Comparison of ENCODE assay signal across 7 mouse cellular contexts in the genomic region with DNA sequence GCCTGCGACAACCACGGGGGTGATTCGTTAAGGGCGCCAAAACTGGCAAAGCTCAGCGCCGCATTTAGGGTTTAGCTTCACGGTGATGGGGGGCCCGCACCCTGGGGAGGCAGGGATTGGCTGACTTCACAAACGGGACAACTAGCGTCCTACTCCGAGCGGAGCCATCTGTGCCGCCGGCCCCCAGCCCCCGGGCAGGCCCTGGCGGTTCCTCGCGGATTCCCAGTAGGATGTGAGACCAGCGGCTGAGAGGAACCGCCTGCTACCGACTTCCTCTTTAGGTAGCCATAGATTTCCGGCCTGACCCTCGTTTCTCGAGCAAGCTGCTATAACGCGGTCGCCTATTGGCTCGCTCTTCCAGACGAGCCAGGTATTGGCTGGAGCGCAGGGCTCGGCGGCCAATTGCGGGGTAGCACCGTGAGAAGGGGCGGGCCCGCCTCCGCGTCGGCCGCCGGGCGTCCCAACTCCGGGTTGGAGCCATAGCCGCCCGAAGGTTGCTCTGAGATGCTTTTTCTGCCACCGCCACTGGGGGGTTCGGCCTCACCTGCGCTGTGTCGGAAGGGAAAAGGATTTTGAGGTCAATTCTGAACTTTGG. TPM values are rescaled to one million over a fixed set of nuclear protein-coding genes. Genes with fewer than 3 reads are reported as not detected.
A peak's percentile ranks its signal among the peaks of the same experiment; 100 is the strongest.
DNase-seq lines count a peak whose midpoint lies in the region; ATAC-seq lines count a peak whose summit lies in the region.

Gsto2 (plus strand) TSS at position 182 of the 595 bp plus-strand sequence.

- DNase-seq in adrenal gland, adult 8-10 months, result peak; percentile 91
- peak; percentile 91 for DNase-seq in embryo, embryonic 9.5 days (ENCODE audit: extremely low spot score)
- peak; percentile 89 to 93 for DNase-seq in gastrocnemius, postnatal 4 days (ENCODE audit: low spot score in 2 of 2)
- DNase-seq in left cerebral cortex, postnatal 36 days (ENCODE audit: low spot score in 2 of 2), result peak; percentile 93 to 96
- peak; percentile 97 for DNase-seq in midbrain, embryonic 11.5 days (ENCODE audit: low spot score, missing footprints)
- DNase-seq in skeletal muscle tissue, adult 2 months (ENCODE audit: low read depth, low spot score), result peak; percentile 93

- peak; percentile 100 for ATAC-seq in intestine, embryonic 16.5 days
- ATAC-seq in midbrain, embryonic 11.5 days (ENCODE audit: low FRiP score), result peak; percentile 100

- H3K4me3 ChIP-seq in intestine, embryonic 16.5 days (ENCODE audit: low read length), result peak within 1 kb of the TSS; percentile 67
- H3K4me3 ChIP-seq in midbrain, embryonic 11.5 days (ENCODE audit: low read depth, low read length), result peak within 1 kb of the TSS; percentile 69

- H3K27me3 ChIP-seq in intestine, embryonic 16.5 days (replicated peaks; ENCODE audit: control insufficient read depth, insufficient read depth, low read length), result no peaks in the 10 kb centered on the region
- H3K27me3 ChIP-seq in midbrain, embryonic 11.5 days (ENCODE audit: control insufficient read depth, insufficient read depth, low read length), result no peaks in the 10 kb centered on the region

- peak within 1 kb of the TSS; percentile 92 for H3K9ac ChIP-seq in intestine, embryonic 16.5 days (ENCODE audit: low read depth, low read length)
- H3K9ac ChIP-seq in midbrain, embryonic 11.5 days (ENCODE audit: low read length), result peak within 1 kb of the TSS; percentile 94

- intact Hi-C loops in left cerebral cortex, postnatal 36 days (cut with DNase I), result no loop called here

- H3K4me1 ChIP-seq in intestine, embryonic 16.5 days (ENCODE audit: control insufficient read depth, insufficient read depth, low read length), result no peaks in the 10 kb centered on the region
- H3K4me1 ChIP-seq in midbrain, embryonic 11.5 days (ENCODE audit: control insufficient read depth, insufficient read depth, low read length), result peaks cover 3% of the 10 kb centered on the region

- H3K4me2 ChIP-seq in intestine, embryonic 16.5 days (ENCODE audit: low read depth, low read length), result peak within 1 kb of the TSS; percentile 92
- H3K4me2 ChIP-seq in midbrain, embryonic 11.5 days, result peak within 1 kb of the TSS; percentile 84

- H3K9me3 ChIP-seq in intestine, embryonic 16.5 days (ENCODE audit: control insufficient read depth, low read length), result no peaks in the 10 kb centered on the region
- H3K9me3 ChIP-seq in midbrain, embryonic 11.5 days (ENCODE audit: control insufficient read depth, low read length), result no peaks in the 10 kb centered on the region

- whole genome bisulfite sequencing in intestine, embryonic 16.5 days, result under 1% methylated on average over 49 of the region's 49 CpGs
- under 1% methylated on average over 49 of the region's 49 CpGs for WGBS in midbrain, embryonic 11.5 days

- H3K27ac ChIP-seq in intestine, embryonic 16.5 days (ENCODE audit: low read length), result peak within 1 kb of the TSS; percentile 89
- H3K27ac ChIP-seq in midbrain, embryonic 11.5 days (ENCODE audit: low read depth, low read length), result peak within 1 kb of the TSS; percentile 72

- H3K36me3 ChIP-seq in intestine, embryonic 16.5 days (ENCODE audit: control insufficient read depth, insufficient read depth, low read length), result peaks cover 12% of the 10 kb centered on the region; the same call in 1 of the 2 replicates
- H3K36me3 ChIP-seq in midbrain, embryonic 11.5 days (ENCODE audit: control insufficient read depth, insufficient read depth, low read length), result no peaks in the 10 kb centered on the region

RNA-seq across cellular contexts. Expression of gene Gsto2, which starts in this region (rescaled TPM):
- 1 to 10 TPM; 1.0 to 3.4 (median 1.9) TPM for total RNA-seq in adrenal gland, adult 8-10 months (2022)
- total RNA-seq in gastrocnemius, postnatal 4 days (2021), result 1 to 10 TPM; 1.3 to 1.9 TPM
- polyA plus RNA-seq in intestine, embryonic 16.5 days (2015; fragmentation: Nextera tagmentation; extraction: Ambion mirVana), result 0.68 and 1.2 TPM in 2 replicates
- 1 to 10 TPM; 2.2 to 2.7 TPM for total RNA-seq in left cerebral cortex, postnatal 36 days (2021)
- polyA plus RNA-seq in midbrain, embryonic 11.5 days (2014; fragmentation: Nextera tagmentation; extraction: Ambion mirVana), result 1.4 and 1.8 TPM in 2 replicates

Comparison
In these comparisons a context has a peak if more than half of its experiments do, and no peak if none do; other contexts are left out.
1. Peak in every context shown above with its lines: DNase-seq, ATAC-seq, H3K4me3 ChIP-seq and H3K27ac ChIP-seq.